Mouse (Mus musculus) hindbrain, embryonic 11.5 days (tissue): ENCODE measurements around the gene Naa60. TPM values are rescaled to one million over a fixed set of nuclear protein-coding genes. Genes with fewer than 3 reads are reported as not detected.
A peak's percentile ranks its signal among the peaks of the same experiment; 100 is the strongest.

Source experiments
- ATAC-seq: fragments of 200-750 bp; cut with Nextera tagmentation; 2 replicates; pipeline ENCODE4 v1.8.0; 2017; ENCODE audit warnings: mild to moderate bottlenecking, moderate TSS enrichment, moderate library complexity; ENCODE audit not compliant: low FRiP score
- DNase-seq: peaks from one replicate; pipeline ENCODE4 v3.0.0-alpha.2; 2015; ENCODE audit warnings: low spot score
- H3K27ac ChIP-seq: fragments of 300-500 bp; sonication (generic); 2 replicates; pipeline ENCODE4 v1.5.1; 2014; ENCODE audit warnings: mild to moderate bottlenecking, low read depth, low read length
- H3K27me3 ChIP-seq: fragments of 300-500 bp; sonication (generic); 2 replicates; pipeline ENCODE4 v1.6.1; 2014; ENCODE audit warnings: mild to moderate bottlenecking, low read length, moderate library complexity, mixed read lengths; ENCODE audit not compliant: control insufficient read depth, insufficient read depth
- H3K36me3 ChIP-seq: fragments of 300-500 bp; sonication (generic); 2 replicates; pipeline ENCODE4 v1.6.1; 2014; ENCODE audit warnings: mild to moderate bottlenecking, low read length, moderate library complexity, mixed read lengths; ENCODE audit not compliant: control insufficient read depth, insufficient read depth
- H3K4me1 ChIP-seq: fragments of 300-500 bp; sonication (generic); replicated peaks from 2 replicates; pipeline ENCODE4 v1.6.1; 2014; ENCODE audit warnings: low read length, mixed read lengths; ENCODE audit not compliant: control insufficient read depth, insufficient read depth
- H3K4me2 ChIP-seq: fragments of 300-500 bp; sonication (generic); replicated peaks from 2 replicates; pipeline ENCODE4 v1.6.1; 2014; ENCODE audit warnings: mild to moderate bottlenecking, low read depth, low read length
- H3K4me3 ChIP-seq: fragments of 300-500 bp; sonication (generic); 2 replicates; pipeline ENCODE4 v1.5.1; 2014; ENCODE audit warnings: low read depth, low read length
- H3K9ac ChIP-seq: fragments of 300-500 bp; sonication (generic); 2 replicates; pipeline ENCODE4 v1.6.1; 2014; ENCODE audit warnings: low read depth, low read length
- H3K9me3 ChIP-seq: fragments of 300-500 bp; sonication (generic); 2 replicates; pipeline ENCODE4 v1.6.1; 2016; ENCODE audit warnings: low read length; ENCODE audit not compliant: control insufficient read depth
- WGBS: fragments of 180-500 bp; shearing (Covaris S2); extraction: QIAGEN DNeasy Blood & Tissue Kit; methylation state at CpG from one replicate; pipeline ENCODE4 v1.1.7; 2014; 5-methylcytosine and 5-hydroxymethylcytosine counted together
- polyA plus RNA-seq: library from polyadenylated mRNA; unstranded; fragments of >200 nt; fragmentation: Nextera tagmentation; extraction: Ambion mirVana; gene quantifications from 2 replicates; pipeline ENCODE4 v1.2.1, GENCODE M21; 2014

Naa60 gene
- polyA plus RNA-seq, 1 experiment from 2014 or later, result 69.6 TPM

DNA sequence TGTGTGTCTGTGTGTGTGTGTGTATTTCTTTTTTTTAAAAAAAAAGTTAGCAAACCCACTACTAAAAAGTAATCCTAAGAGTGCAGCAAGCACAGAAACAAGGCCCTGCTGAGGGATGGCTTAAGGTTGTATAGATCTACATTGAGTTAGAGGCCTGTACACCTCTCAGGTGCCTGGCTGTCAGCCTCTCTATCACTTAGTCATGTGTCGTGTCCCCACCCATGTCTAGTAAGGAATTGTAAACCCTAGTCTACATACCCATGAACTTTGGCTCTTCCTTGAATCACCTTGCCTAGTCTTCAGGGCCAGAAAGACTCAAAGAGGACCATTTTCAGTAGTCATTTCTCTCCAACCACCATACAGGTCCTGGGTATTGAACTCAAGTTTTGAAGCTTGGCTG lies 24.4 kb downstream of the Naa60 start:
- no peaks in the 10 kb centered on the region for H3K27me3 ChIP-seq
- no peak overlapping the region for H3K4me2 ChIP-seq
- no peak for ATAC-seq
- no peak overlapping the region for H3K27ac ChIP-seq
- peaks cover 7% of the 10 kb centered on the region for H3K36me3 ChIP-seq
- WGBS, result 90% methylated on average over 1 of the region's 1 CpGs
- no peaks in the 10 kb centered on the region for H3K4me1 ChIP-seq
- no peaks in the 10 kb centered on the region for H3K9me3 ChIP-seq
- no peak overlapping the region for H3K4me3 ChIP-seq
- H3K9ac ChIP-seq, result no peak overlapping the region
- no peak for DNase-seq

DNA sequence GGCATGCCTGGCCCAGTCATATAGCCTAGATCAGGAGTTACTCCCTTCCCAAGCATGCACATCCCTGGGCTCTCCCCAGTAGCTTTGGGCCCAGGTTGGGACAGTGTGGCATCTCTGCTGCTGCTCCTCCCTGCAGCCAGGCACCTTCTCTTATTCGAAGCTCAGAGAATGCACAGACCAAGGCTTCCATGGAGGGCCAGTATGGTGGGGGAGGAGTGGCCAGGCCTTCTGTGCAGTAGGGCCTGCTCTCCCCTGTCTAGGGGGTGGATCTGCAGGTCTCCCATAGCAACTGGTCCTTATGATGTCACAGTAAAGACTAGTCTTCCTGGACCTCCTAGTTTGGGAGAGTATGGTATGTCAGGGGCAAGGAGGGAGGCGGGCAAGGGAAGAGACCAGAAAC lies 35.3 kb downstream of the Naa60 start:
- Histone ChIP-seq H3K27me3 (no peaks in the 10 kb centered on the region), H3K36me3 (peaks cover 5% of the 10 kb centered on the region), H3K9me3 (no peaks in the 10 kb centered on the region), H3K4me3 (no peak overlapping the region), H3K27ac (no peak overlapping the region; the same call in 1 of the 2 replicates), H3K9ac (no peak overlapping the region), H3K4me2 (no peak overlapping the region), H3K4me1 (no peaks in the 10 kb centered on the region)
- ATAC-seq, result no peak
- no peak for DNase-seq
- WGBS, result 82% methylated on average over 2 of the region's 2 CpGs

DNA sequence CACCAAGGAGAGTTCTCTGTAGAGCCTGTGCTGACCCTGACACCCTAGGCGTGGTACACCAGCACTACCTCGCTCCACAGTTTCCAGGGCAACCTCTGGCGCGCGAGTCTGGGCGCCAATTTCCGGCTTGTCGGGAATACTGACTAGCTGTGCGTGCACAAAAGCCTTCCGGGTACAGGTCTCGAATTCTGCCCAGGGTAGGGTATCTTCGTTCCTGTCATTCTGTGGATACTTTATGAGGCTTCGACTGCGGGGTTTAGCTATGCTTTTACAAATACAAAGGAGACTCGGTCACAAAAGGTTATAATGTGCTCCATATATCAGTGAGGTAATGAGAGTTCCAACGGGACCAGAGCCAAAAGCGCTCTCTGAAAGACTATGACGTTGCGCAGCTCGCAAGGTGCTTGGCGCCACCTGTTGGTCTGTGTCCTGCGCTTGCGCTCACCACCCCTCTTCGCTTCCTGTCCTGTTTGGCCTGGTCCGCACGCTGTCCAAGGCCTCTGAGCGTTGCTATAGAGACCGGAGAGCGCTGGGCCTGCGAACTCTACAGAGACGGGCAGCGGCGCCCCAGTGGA lies 36.4 kb downstream of the Naa60 start, which contains the start of the genes 1700037C18Rik and Cluap1:
TSS of gene 1700037C18Rik (minus strand) at position 153 of the 575 bp plus-strand sequence.
TSS of gene Cluap1 (plus strand) at position 265 of the 575 bp plus-strand sequence.
- H3K4me3 ChIP-seq, result peak within 1 kb of the TSS; percentile 48
- H3K9ac ChIP-seq, result peak within 1 kb of the TSS; percentile 44
- no peaks in the 10 kb centered on the region for H3K27me3 ChIP-seq
- under 1% methylated on average over 33 of the region's 33 CpGs for WGBS
- peak within 1 kb of the TSS; percentile 51; the same call in 1 of the 2 replicates for H3K27ac ChIP-seq
- peaks cover 4% of the 10 kb centered on the region for H3K36me3 ChIP-seq
- peak; percentile 99 for ATAC-seq
- peak within 1 kb of the TSS; percentile 67 for H3K4me2 ChIP-seq
- DNase-seq, result peak; percentile 92
- no peaks in the 10 kb centered on the region for H3K9me3 ChIP-seq
- H3K4me1 ChIP-seq, result no peaks in the 10 kb centered on the region

GRCm38 (mm10) chr16:3909118-3909517 lies 36.9 kb downstream of the Naa60 start:
- no peaks in the 10 kb centered on the region for H3K4me1 ChIP-seq
- no peaks in the 10 kb centered on the region for H3K27me3 ChIP-seq
- 12% methylated on average over 20 of the region's 20 CpGs for WGBS
- no peaks in the 10 kb centered on the region for H3K9me3 ChIP-seq
- peak overlapping the region; percentile 67 for H3K4me2 ChIP-seq
- H3K36me3 ChIP-seq, result no peaks in the 10 kb centered on the region; the same call in 1 of the 2 replicates
- DNase-seq (no peak), ATAC-seq (no peak; the same call in 1 of the 2 replicates)
- no peak overlapping the region for H3K27ac ChIP-seq
- peak overlapping the region; percentile 48 for H3K4me3 ChIP-seq
- H3K9ac ChIP-seq, result peak overlapping the region; percentile 44

DNA sequence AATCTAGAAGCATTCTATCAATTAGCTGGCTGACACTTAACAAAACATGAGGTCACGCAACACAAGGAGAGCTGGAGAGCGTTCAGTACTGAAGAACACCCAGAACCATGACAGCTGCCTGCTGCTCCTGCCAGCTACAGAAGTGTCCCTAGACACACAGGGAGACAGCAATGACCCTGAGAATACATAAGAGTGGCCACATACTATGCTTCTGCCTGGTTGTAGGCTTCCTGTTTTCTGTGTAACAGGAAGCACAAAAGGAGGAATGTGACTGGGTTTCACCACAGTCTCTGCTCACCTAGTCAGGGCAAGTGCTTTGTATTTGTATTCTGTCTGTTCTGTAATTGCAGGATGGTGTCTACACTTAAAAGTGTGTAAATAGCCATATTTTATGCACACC lies 48.6 kb downstream of the Naa60 start:
- H3K36me3 ChIP-seq, result no peaks in the 10 kb centered on the region
- no peak for ATAC-seq
- WGBS, result 94% methylated on average over 2 of the region's 2 CpGs
- no peak overlapping the region for H3K9ac ChIP-seq
- H3K4me2 ChIP-seq, result no peak overlapping the region
- H3K9me3 ChIP-seq, result no peaks in the 10 kb centered on the region
- no peaks in the 10 kb centered on the region for H3K27me3 ChIP-seq
- H3K4me1 ChIP-seq, result no peaks in the 10 kb centered on the region
- H3K27ac ChIP-seq, result no peak overlapping the region
- no peak overlapping the region for H3K4me3 ChIP-seq
- no peak for DNase-seq

DNA sequence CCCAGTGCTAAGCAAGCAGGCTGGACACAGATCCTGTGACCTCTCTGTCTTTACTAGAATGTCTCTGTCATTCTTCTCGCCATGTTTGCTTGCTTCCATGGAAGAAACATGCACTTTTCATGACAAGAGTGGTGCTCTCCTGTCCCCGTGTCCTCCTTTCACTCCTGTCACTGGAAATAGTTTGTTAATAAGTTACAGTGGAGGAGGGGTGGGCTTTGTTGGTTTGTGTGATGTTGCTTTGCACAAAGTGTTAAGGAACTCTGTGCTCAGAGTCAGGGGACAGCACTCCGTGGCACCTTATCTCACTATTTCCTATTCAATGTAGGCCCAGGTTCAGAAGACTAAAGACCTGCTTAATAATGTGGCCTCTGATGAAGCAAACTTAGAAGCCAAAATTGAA lies 51.3 kb downstream of the Naa60 start:
- Histone ChIP-seq H3K36me3 (no peaks in the 10 kb centered on the region), H3K27me3 (no peaks in the 10 kb centered on the region), H3K9ac (no peak overlapping the region), H3K27ac (no peak overlapping the region), H3K4me1 (no peaks in the 10 kb centered on the region), H3K4me3 (no peak overlapping the region), H3K9me3 (no peaks in the 10 kb centered on the region), H3K4me2 (no peak overlapping the region)
- 86% methylated on average over 3 of the region's 3 CpGs for WGBS
- no peak for DNase-seq
- ATAC-seq, result no peak

- Histone ChIP-seq H3K27ac (no peak overlapping the region), H3K4me3 (no peak overlapping the region), H3K27me3 (no peaks in the 10 kb centered on the region), H3K9me3 (no peaks in the 10 kb centered on the region), H3K4me1 (no peaks in the 10 kb centered on the region), H3K36me3 (no peaks in the 10 kb centered on the region), H3K4me2 (no peak overlapping the region), H3K9ac (no peak overlapping the region)
- peak; percentile 3 for DNase-seq
- no peak for ATAC-seq
- WGBS, result 73% methylated on average over 4 of the region's 4 CpGs
Measured at GRCm38 (mm10) chr16:3923966-3924365, 51.8 kb downstream of the Naa60 start.

DNA sequence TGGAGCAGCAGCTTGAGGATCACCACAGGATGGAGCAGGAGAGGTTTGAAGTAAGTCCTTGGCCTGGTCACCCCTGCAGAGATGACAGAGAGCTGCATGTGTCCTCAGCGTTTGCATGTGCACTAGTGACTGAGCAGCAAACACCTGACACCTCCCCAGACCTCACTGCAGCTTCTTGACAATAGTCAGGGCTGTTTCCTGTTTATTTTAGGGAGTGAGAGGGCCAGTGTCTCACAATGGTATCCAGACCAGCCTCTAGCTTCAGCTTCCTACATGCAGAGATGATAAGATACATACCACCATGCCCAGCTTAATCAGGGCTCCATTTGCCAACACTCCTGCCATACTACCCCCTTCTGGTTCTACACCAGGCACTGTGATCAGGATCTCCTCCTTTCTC lies 56.4 kb downstream of the Naa60 start:
- H3K9ac ChIP-seq, result no peak overlapping the region
- DNase-seq (no peak), ATAC-seq (no peak)
- no peak overlapping the region for H3K27ac ChIP-seq
- no peaks in the 10 kb centered on the region for H3K4me1 ChIP-seq
- H3K4me3 ChIP-seq, result no peak overlapping the region
- H3K9me3 ChIP-seq, result no peaks in the 10 kb centered on the region
- H3K36me3 ChIP-seq, result no peaks in the 10 kb centered on the region
- no peaks in the 10 kb centered on the region for H3K27me3 ChIP-seq
- H3K4me2 ChIP-seq, result no peak overlapping the region
- 81% methylated on average over 1 of the region's 1 CpGs for WGBS

DNA sequence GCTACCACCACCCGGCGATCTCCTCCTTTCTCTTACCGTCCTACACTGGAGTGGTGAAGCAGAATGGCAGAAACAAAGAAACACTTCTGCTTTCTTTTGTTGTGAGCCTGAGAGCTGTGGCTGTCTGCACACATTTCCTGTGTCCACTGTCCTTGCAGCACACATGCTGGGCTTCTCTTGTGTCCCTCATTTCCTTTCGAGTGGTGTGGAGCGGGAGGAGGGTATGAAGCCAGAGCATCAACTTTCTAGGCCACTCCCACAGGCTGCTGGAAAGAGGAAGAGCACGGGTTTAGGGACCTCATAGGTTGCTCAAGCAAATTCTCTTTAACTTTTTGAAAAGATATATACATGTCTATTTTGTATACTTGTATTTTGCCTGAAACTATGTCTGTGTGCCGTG lies 57.0 kb downstream of the Naa60 start:
- Histone ChIP-seq H3K4me3 (no peak overlapping the region), H3K27ac (no peak overlapping the region), H3K4me2 (no peak overlapping the region), H3K36me3 (no peaks in the 10 kb centered on the region), H3K9me3 (no peaks in the 10 kb centered on the region), H3K4me1 (no peaks in the 10 kb centered on the region), H3K27me3 (no peaks in the 10 kb centered on the region), H3K9ac (no peak overlapping the region)
- 77% methylated on average over 7 of the region's 7 CpGs for WGBS
- ATAC-seq (no peak), DNase-seq (no peak)
